Mouse (Mus musculus) midbrain, embryonic 11.5 days (tissue): ENCODE measurements around the gene Rcc1. TPM values are rescaled to one million over a fixed set of nuclear protein-coding genes. Genes with fewer than 3 reads are reported as not detected.
A peak's percentile ranks its signal among the peaks of the same experiment; 100 is the strongest.

ENCODE experiments used
- ATAC-seq: fragments of 200-750 bp; cut with Nextera tagmentation; 2 replicates; pipeline ENCODE4 v1.8.0; 2017; ENCODE audit warnings: moderate TSS enrichment, moderate library complexity; ENCODE audit not compliant: low FRiP score
- DNase-seq: peaks from one replicate; pipeline ENCODE4 v3.0.0; 2015; ENCODE audit warnings: low spot score; ENCODE audit errors: missing footprints
- H3K27ac ChIP-seq: fragments of 300-500 bp; sonication (generic); 2 replicates; pipeline ENCODE4 v1.5.1; 2014; ENCODE audit warnings: low read depth, low read length
- H3K27me3 ChIP-seq: fragments of 300-500 bp; sonication (generic); 2 replicates; pipeline ENCODE4 v1.6.1; 2014; ENCODE audit warnings: mild to moderate bottlenecking, low read length, moderate library complexity, mixed read lengths; ENCODE audit not compliant: control insufficient read depth, insufficient read depth
- H3K36me3 ChIP-seq: fragments of 300-500 bp; sonication (generic); 2 replicates; pipeline ENCODE4 v1.6.1; 2014; ENCODE audit warnings: mild to moderate bottlenecking, low read length, moderate library complexity, mixed read lengths; ENCODE audit not compliant: control insufficient read depth, insufficient read depth
- H3K4me1 ChIP-seq: fragments of 300-500 bp; sonication (generic); 2 replicates; pipeline ENCODE4 v1.6.1; 2014; ENCODE audit warnings: low read length; ENCODE audit not compliant: control insufficient read depth, insufficient read depth
- H3K4me2 ChIP-seq: fragments of 300-500 bp; sonication (generic); 2 replicates; pipeline ENCODE4 v1.6.1; 2014; ENCODE audit warnings: mild to moderate bottlenecking, moderate library complexity
- H3K4me3 ChIP-seq: fragments of 300-500 bp; sonication (generic); 2 replicates; pipeline ENCODE4 v1.5.1; 2014; ENCODE audit warnings: low read depth, low read length
- H3K9ac ChIP-seq: fragments of 300-500 bp; sonication (generic); 2 replicates; pipeline ENCODE4 v1.6.1; 2014; ENCODE audit warnings: low read length
- H3K9me3 ChIP-seq: fragments of 300-500 bp; sonication (generic); 2 replicates; pipeline ENCODE4 v1.6.1; 2016; ENCODE audit warnings: low read length; ENCODE audit not compliant: control insufficient read depth
- WGBS: fragments of 180-500 bp; shearing (Covaris S2); extraction: QIAGEN DNeasy Blood & Tissue Kit; methylation state at CpG from one replicate; pipeline ENCODE4 v1.1.7; 2014; 5-methylcytosine and 5-hydroxymethylcytosine counted together
- polyA plus RNA-seq: library from polyadenylated mRNA; unstranded; fragments of >200 nt; fragmentation: Nextera tagmentation; extraction: Ambion mirVana; gene quantifications from 2 replicates; pipeline ENCODE4 v1.2.1, GENCODE M21; 2014

The Rcc1 gene
- polyA plus RNA-seq, 1 experiment from 2014 or later: 70.3 TPM

- 95% methylated on average over 13 of the region's 13 CpGs for WGBS
- H3K4me2 ChIP-seq: no peak overlapping the region
- H3K4me3 ChIP-seq: no peak overlapping the region
- no peaks in the 10 kb centered on the region for H3K27me3 ChIP-seq
- H3K27ac ChIP-seq: no peak overlapping the region
- H3K9me3 ChIP-seq: no peaks in the 10 kb centered on the region
- no peak for DNase-seq
- no peak overlapping the region for H3K9ac ChIP-seq
- ATAC-seq: no peak
- H3K36me3 ChIP-seq: peaks cover 25% of the 10 kb centered on the region
- peaks cover 6% of the 10 kb centered on the region for H3K4me1 ChIP-seq
Observed at GRCm38 (mm10) chr4:132338943-132339342, 14.5 kb downstream of the Rcc1 start.

- 93% methylated on average over 6 of the region's 6 CpGs for WGBS
- peaks cover 26% of the 10 kb centered on the region for H3K36me3 ChIP-seq
Observed at GRCm38 (mm10) chr4:132332880-132333279, 20.5 kb downstream of the Rcc1 start.

GRCm38 (mm10) chr4:132331960-132332359 is 21.4 kb downstream of the Rcc1 start:
- H3K36me3 ChIP-seq: peaks cover 20% of the 10 kb centered on the region
- no peak overlapping the region for H3K9ac ChIP-seq
- 92% methylated on average over 3 of the region's 3 CpGs for WGBS
- no peak overlapping the region for H3K4me3 ChIP-seq
- ATAC-seq (no peak), DNase-seq (no peak)
- H3K27me3 ChIP-seq: no peaks in the 10 kb centered on the region
- no peaks in the 10 kb centered on the region for H3K9me3 ChIP-seq
- no peak overlapping the region for H3K4me2 ChIP-seq
- peaks cover 7% of the 10 kb centered on the region for H3K4me1 ChIP-seq
- H3K27ac ChIP-seq: no peak overlapping the region

More at GRCm38 (mm10) chr4:132332880-132333279, 20.5 kb downstream of the Rcc1 start:
- DNase-seq (no peak), ATAC-seq (no peak)
- H3K4me3 ChIP-seq: no peak overlapping the region
- H3K9ac ChIP-seq: no peak overlapping the region
- no peaks in the 10 kb centered on the region for H3K9me3 ChIP-seq
- H3K4me2 ChIP-seq: no peak overlapping the region
- H3K27me3 ChIP-seq: no peaks in the 10 kb centered on the region
- no peak overlapping the region for H3K27ac ChIP-seq
- H3K4me1 ChIP-seq: peaks cover 7% of the 10 kb centered on the region

GRCm38 (mm10) chr4:132329835-132330354 is 23.5 kb downstream of the Rcc1 start:
- DNase-seq (no peak), ATAC-seq (peak; percentile 38; the same call in 1 of the 2 replicates)
- WGBS: 6% methylated on average over 10 of the region's 10 CpGs
- H3K9ac ChIP-seq: peak overlapping the region; percentile 89
- peak overlapping the region; percentile 76 for H3K4me3 ChIP-seq
- peaks cover 16% of the 10 kb centered on the region for H3K36me3 ChIP-seq
- H3K4me2 ChIP-seq: peak overlapping the region; percentile 68
- no peaks in the 10 kb centered on the region for H3K9me3 ChIP-seq
- H3K27ac ChIP-seq: no peak overlapping the region
- H3K4me1 ChIP-seq: peaks cover 7% of the 10 kb centered on the region
- H3K27me3 ChIP-seq: no peaks in the 10 kb centered on the region

- peak within 1 kb of the TSS; percentile 71 for H3K27ac ChIP-seq
- peaks cover 7% of the 10 kb centered on the region for H3K4me1 ChIP-seq
- H3K9ac ChIP-seq: peak within 1 kb of the TSS; percentile 89
- DNase-seq: peak; percentile 99
- no peaks in the 10 kb centered on the region for H3K27me3 ChIP-seq
- under 1% methylated on average over 52 of the region's 52 CpGs for WGBS
- H3K36me3 ChIP-seq: peaks cover 15% of the 10 kb centered on the region
- peak within 1 kb of the TSS; percentile 68 for H3K4me2 ChIP-seq
- peak within 1 kb of the TSS; percentile 76 for H3K4me3 ChIP-seq
- peak; percentile 98 for ATAC-seq
- H3K9me3 ChIP-seq: no peaks in the 10 kb centered on the region
Observed at GRCm38 (mm10) chr4:132329115-132329834, 24.1 kb downstream of the Rcc1 start, which contains the start of gene Trnau1ap. Gene Trnau1ap, minus strand, starts transcription at chr4:132329538.

- H3K4me1 ChIP-seq: peaks cover 7% of the 10 kb centered on the region
- no peaks in the 10 kb centered on the region for H3K27me3 ChIP-seq
- no peaks in the 10 kb centered on the region for H3K9me3 ChIP-seq
- H3K36me3 ChIP-seq: peaks cover 15% of the 10 kb centered on the region
- peak overlapping the region; percentile 89 for H3K9ac ChIP-seq
- ATAC-seq (no peak), DNase-seq (no peak)
- peak overlapping the region; percentile 76 for H3K4me3 ChIP-seq
- H3K4me2 ChIP-seq: peak overlapping the region; percentile 68
- WGBS: 43% methylated on average over 14 of the region's 14 CpGs
- H3K27ac ChIP-seq: peak overlapping the region; percentile 71; the same call in 1 of the 2 replicates
Observed at GRCm38 (mm10) chr4:132328391-132328982, 24.9 kb downstream of the Rcc1 start.

GRCm38 (mm10) chr4:132326481-132326880 is 26.9 kb downstream of the Rcc1 start:
- Histone ChIP-seq H3K36me3 (peaks cover 12% of the 10 kb centered on the region), H3K9me3 (no peaks in the 10 kb centered on the region), H3K27me3 (no peaks in the 10 kb centered on the region), H3K9ac (no peak overlapping the region), H3K27ac (no peak overlapping the region), H3K4me3 (no peak overlapping the region), H3K4me1 (peaks cover 7% of the 10 kb centered on the region), H3K4me2 (no peak overlapping the region)
- 80% methylated on average over 5 of the region's 5 CpGs for WGBS
- no peak for ATAC-seq
- DNase-seq: no peak

GRCm38 (mm10) chr4:132315711-132316110 is 37.7 kb downstream of the Rcc1 start:
- H3K9ac ChIP-seq: no peak overlapping the region
- no peak for ATAC-seq
- H3K27me3 ChIP-seq: no peaks in the 10 kb centered on the region
- H3K4me3 ChIP-seq: no peak overlapping the region
- no peak overlapping the region for H3K4me2 ChIP-seq
- no peak overlapping the region for H3K27ac ChIP-seq
- no peaks in the 10 kb centered on the region for H3K9me3 ChIP-seq
- H3K36me3 ChIP-seq: peaks cover 12% of the 10 kb centered on the region
- whole genome bisulfite sequencing: 90% methylated on average over 8 of the region's 8 CpGs
- no peak for DNase-seq
- H3K4me1 ChIP-seq: no peaks in the 10 kb centered on the region

- Histone ChIP-seq H3K27ac (no peak overlapping the region), H3K4me3 (no peak overlapping the region), H3K4me1 (peaks cover 9% of the 10 kb centered on the region), H3K27me3 (no peaks in the 10 kb centered on the region), H3K36me3 (peaks cover 14% of the 10 kb centered on the region), H3K9me3 (no peaks in the 10 kb centered on the region), H3K9ac (no peak overlapping the region), H3K4me2 (no peak overlapping the region)
- WGBS: 81% methylated on average over 5 of the region's 5 CpGs
- ATAC-seq: no peak
- no peak for DNase-seq
Observed at GRCm38 (mm10) chr4:132312627-132313026, 40.8 kb downstream of the Rcc1 start.
